Mouse (Mus musculus) neural tube, embryonic 13.5 days (tissue): ENCODE data around the gene Ptprj. TPM values are rescaled to one million over a fixed set of nuclear protein-coding genes. Genes with fewer than 3 reads are reported as not detected.

Source experiments
- ATAC-seq: fragments of 200-750 bp; cut with Nextera tagmentation; 2 replicates; pipeline ENCODE4 v1.8.0; 2017; ENCODE audit warnings: low read depth, mild to moderate bottlenecking, moderate TSS enrichment, moderate library complexity
- H3K27ac ChIP-seq: fragments of 300-500 bp; sonication (generic); replicated peaks from 2 replicates; pipeline ENCODE4 v1.5.1; 2015; ENCODE audit warnings: moderate library complexity, mild to moderate bottlenecking, inconsistent platforms
- H3K27me3 ChIP-seq: fragments of 300-500 bp; sonication (generic); 2 replicates; pipeline ENCODE4 v1.6.1; 2015; ENCODE audit warnings: mild to moderate bottlenecking, inconsistent platforms
- H3K36me3 ChIP-seq: fragments of 300-500 bp; sonication (generic); 2 replicates; pipeline ENCODE4 v1.6.1; 2015; ENCODE audit warnings: mild to moderate bottlenecking, inconsistent platforms
- H3K4me1 ChIP-seq: fragments of 300-500 bp; sonication (generic); replicated peaks from 2 replicates; pipeline ENCODE4 v1.6.1; 2015; ENCODE audit warnings: inconsistent platforms
- H3K4me2 ChIP-seq: fragments of 300-500 bp; sonication (generic); 2 replicates; pipeline ENCODE4 v1.6.1; 2015; ENCODE audit warnings: inconsistent platforms, mild to moderate bottlenecking, moderate library complexity
- H3K4me3 ChIP-seq: fragments of 300-500 bp; sonication (generic); 2 replicates; pipeline ENCODE4 v1.5.1; 2015; ENCODE audit warnings: mild to moderate bottlenecking, inconsistent platforms
- H3K9ac ChIP-seq: fragments of 300-500 bp; sonication (generic); 2 replicates; pipeline ENCODE4 v1.6.1; 2015; ENCODE audit warnings: moderate library complexity, mild to moderate bottlenecking, inconsistent platforms
- H3K9me3 ChIP-seq: fragments of 300-500 bp; sonication (generic); 2 replicates; pipeline ENCODE4 v1.6.1; 2016; ENCODE audit warnings: inconsistent platforms
- WGBS: fragments of 180-500 bp; shearing (Covaris S2); methylation state at CpG from one replicate; pipeline ENCODE4 v1.1.7; 2015; 5-methylcytosine and 5-hydroxymethylcytosine counted together
- polyA plus RNA-seq: library from polyadenylated mRNA; unstranded; fragments of >200 nt; fragmentation: Nextera tagmentation; extraction: Ambion mirVana; gene quantifications from 2 replicates; pipeline ENCODE4 v1.2.1, GENCODE M21; 2015

Ptprj gene
- 4.2 and 4.4 TPM in 2 replicates for polyA plus RNA-seq

- H3K27ac ChIP-seq = peak within 1 kb of the TSS; percentile 93
- peak within 1 kb of the TSS; percentile 88 for H3K4me2 ChIP-seq
- H3K9me3 ChIP-seq = no peaks in the 10 kb centered on the region
- peak within 1 kb of the TSS; percentile 90 for H3K4me3 ChIP-seq
- peak; percentile 88 for ATAC-seq
- peaks cover 4% of the 10 kb centered on the region; the same call in 1 of the 2 replicates for H3K27me3 ChIP-seq
- H3K9ac ChIP-seq = peak within 1 kb of the TSS; percentile 95
- H3K36me3 ChIP-seq = no peaks in the 10 kb centered on the region
- H3K4me1 ChIP-seq = peaks cover 19% of the 10 kb centered on the region
- under 1% methylated on average over 73 of the region's 100 CpGs for WGBS
Measured at GRCm38 (mm10) chr2:90580236-90581005, at the start of gene Ptprj. Gene Ptprj, minus strand, starts transcription at chr2:90580647.

DNA sequence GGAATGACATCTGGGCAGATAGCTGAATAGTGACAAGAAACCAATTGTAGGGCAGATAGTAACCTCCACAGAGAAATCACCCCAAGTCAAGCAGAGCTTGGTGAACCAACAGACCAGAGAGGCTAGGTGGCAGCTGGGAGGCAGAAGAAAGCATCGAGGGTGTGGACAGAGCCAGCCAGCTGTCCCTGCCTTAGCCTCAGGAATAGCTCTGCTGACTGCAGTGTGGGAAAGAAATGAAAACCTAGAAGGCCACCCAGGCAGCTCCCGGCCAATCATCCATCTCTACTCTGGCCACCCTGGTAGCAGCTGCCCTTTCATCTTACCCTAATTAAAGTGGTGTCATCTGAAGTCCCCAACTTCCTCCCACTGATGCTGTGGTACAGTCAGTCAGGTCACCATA lies 49.1 kb upstream of the Ptprj start:
- 33% methylated on average over 2 of the region's 2 CpGs for WGBS
- no peak overlapping the region for H3K4me2 ChIP-seq
- H3K27ac ChIP-seq = no peak overlapping the region
- H3K27me3 ChIP-seq = no peaks in the 10 kb centered on the region
- no peak overlapping the region for H3K4me3 ChIP-seq
- no peak for ATAC-seq
- no peaks in the 10 kb centered on the region for H3K9me3 ChIP-seq
- H3K36me3 ChIP-seq = no peaks in the 10 kb centered on the region
- H3K4me1 ChIP-seq = no peaks in the 10 kb centered on the region
- H3K9ac ChIP-seq = no peak overlapping the region

DNA sequence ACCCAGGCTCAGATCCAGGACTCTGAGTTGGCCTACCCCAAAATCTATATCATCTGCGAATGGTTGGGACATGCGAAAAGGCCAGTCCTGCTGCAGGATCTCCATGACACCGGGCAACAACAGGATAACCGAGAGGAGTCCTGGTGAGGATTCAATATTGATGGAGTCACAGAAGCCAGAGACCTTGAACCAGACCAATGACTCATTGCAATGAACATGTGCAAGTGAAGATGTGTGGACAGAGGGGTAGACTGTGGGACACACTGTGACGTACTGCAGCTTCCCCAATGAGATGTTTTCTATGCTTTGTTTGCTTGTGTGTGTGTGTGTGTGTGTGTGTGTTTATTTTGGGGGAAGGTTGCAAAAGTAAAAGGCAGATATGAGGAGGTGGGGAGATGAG lies 47.8 kb upstream of the Ptprj start:
- H3K36me3 ChIP-seq = no peaks in the 10 kb centered on the region
- no peak overlapping the region for H3K4me2 ChIP-seq
- H3K9ac ChIP-seq = no peak overlapping the region
- H3K27me3 ChIP-seq = no peaks in the 10 kb centered on the region
- no peaks in the 10 kb centered on the region for H3K9me3 ChIP-seq
- no peak overlapping the region for H3K27ac ChIP-seq
- H3K4me1 ChIP-seq = peaks cover 4% of the 10 kb centered on the region; the same call in 1 of the 2 replicates
- ATAC-seq = no peak
- WGBS = 91% methylated on average over 5 of the region's 5 CpGs
- no peak overlapping the region for H3K4me3 ChIP-seq

DNA sequence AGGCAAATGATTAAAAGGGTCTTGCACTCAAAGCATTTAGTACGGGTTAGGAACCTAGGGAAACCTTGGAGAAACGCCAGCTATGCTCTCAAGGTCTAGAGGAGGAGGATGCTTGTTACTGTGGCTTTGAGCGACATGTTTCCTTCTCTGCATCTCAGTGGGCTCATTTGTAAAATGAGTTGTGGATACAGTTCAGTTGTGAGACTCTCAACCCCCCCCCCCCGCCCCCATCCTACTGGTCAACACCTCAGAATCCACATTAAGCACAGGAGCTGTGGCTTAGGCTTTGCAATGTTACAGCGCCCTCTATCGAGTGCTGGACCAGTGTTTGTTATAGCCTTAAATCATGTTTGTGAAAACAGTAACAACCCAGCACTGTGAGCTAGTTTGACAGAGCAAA lies 44.5 kb upstream of the Ptprj start:
- H3K27me3 ChIP-seq = no peaks in the 10 kb centered on the region
- 0 out of 2 replicates have a peak overlapping the region, but pooled peaks have one; percentile 3 for H3K4me2 ChIP-seq
- peaks cover 4% of the 10 kb centered on the region; the same call in 1 of the 2 replicates for H3K4me1 ChIP-seq
- H3K36me3 ChIP-seq = no peaks in the 10 kb centered on the region
- no peak overlapping the region for H3K4me3 ChIP-seq
- H3K9ac ChIP-seq = no peak overlapping the region
- peak; percentile 71 for ATAC-seq
- 16% methylated on average over 6 of the region's 6 CpGs for WGBS
- H3K9me3 ChIP-seq = no peaks in the 10 kb centered on the region
- no peak overlapping the region for H3K27ac ChIP-seq

DNA sequence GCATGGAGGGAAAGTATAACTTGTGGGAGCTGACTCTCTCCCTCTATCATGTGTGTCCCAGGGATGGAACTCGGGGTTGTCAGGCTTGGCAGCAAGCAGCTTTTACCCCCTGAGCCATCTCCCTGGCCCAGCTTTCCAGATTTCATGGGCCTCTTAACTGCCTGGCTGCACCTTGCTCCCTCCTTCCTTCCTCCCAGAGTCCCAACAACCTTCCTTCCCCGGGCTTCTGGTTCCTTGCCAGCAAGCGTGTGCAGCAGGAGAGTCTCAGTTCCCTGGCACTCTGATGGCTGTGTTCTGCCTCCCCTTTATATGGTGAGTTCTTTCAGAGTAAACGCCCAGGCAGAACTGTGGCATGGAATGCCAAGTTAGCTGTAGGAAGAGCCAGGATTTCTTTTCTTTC lies 43.9 kb upstream of the Ptprj start:
- no peaks in the 10 kb centered on the region for H3K36me3 ChIP-seq
- H3K4me1 ChIP-seq = peaks cover 4% of the 10 kb centered on the region; the same call in 1 of the 2 replicates
- no peaks in the 10 kb centered on the region for H3K27me3 ChIP-seq
- no peak overlapping the region for H3K4me3 ChIP-seq
- WGBS = 43% methylated on average over 4 of the region's 4 CpGs
- H3K9ac ChIP-seq = no peak overlapping the region
- H3K4me2 ChIP-seq = no peak overlapping the region
- no peak overlapping the region for H3K27ac ChIP-seq
- H3K9me3 ChIP-seq = no peaks in the 10 kb centered on the region
- peak; percentile 80 for ATAC-seq

DNA sequence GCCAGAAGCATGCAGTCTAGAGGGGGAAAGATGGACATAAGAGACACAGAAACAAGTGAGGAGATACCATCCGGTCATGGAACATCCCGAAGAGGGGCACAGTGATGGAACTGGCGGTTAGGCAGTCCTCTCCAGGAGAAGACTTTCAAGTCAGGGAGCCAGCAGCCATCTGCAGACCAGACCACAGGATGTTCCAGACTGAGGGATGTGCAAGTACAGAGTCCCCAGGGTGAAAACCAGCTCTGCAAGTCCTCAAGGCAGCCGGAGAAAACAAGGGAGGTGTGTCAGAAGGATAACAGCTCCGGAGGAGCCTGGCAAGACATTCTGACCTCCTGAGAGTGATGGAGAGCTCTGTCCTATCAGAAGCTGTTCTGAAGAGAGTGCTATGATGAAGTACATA lies 40.4 kb upstream of the Ptprj start:
- no peak overlapping the region for H3K27ac ChIP-seq
- ATAC-seq = no peak
- 83% methylated on average over 5 of the region's 5 CpGs for WGBS
- no peaks in the 10 kb centered on the region for H3K9me3 ChIP-seq
- H3K4me1 ChIP-seq = peaks cover 4% of the 10 kb centered on the region; the same call in 1 of the 2 replicates
- H3K4me2 ChIP-seq = no peak overlapping the region
- no peak overlapping the region for H3K4me3 ChIP-seq
- no peaks in the 10 kb centered on the region for H3K27me3 ChIP-seq
- H3K36me3 ChIP-seq = no peaks in the 10 kb centered on the region
- no peak overlapping the region for H3K9ac ChIP-seq

GRCm38 (mm10) chr2:90619648-90620047 lies 39.2 kb upstream of the Ptprj start:
- WGBS = 56% methylated on average over 2 of the region's 2 CpGs
- no peak overlapping the region for H3K4me2 ChIP-seq
- no peaks in the 10 kb centered on the region for H3K36me3 ChIP-seq
- H3K4me3 ChIP-seq = no peak overlapping the region
- no peak for ATAC-seq
- H3K27me3 ChIP-seq = no peaks in the 10 kb centered on the region
- peaks cover 4% of the 10 kb centered on the region; the same call in 1 of the 2 replicates for H3K4me1 ChIP-seq
- H3K9me3 ChIP-seq = no peaks in the 10 kb centered on the region
- H3K9ac ChIP-seq = no peak overlapping the region
- no peak overlapping the region for H3K27ac ChIP-seq

- H3K36me3 ChIP-seq = no peaks in the 10 kb centered on the region
- no peak overlapping the region for H3K4me3 ChIP-seq
- no peak overlapping the region for H3K4me2 ChIP-seq
- H3K9me3 ChIP-seq = no peaks in the 10 kb centered on the region
- 84% methylated on average over 14 of the region's 14 CpGs for WGBS
- H3K9ac ChIP-seq = no peak overlapping the region
- ATAC-seq = no peak
- H3K27me3 ChIP-seq = no peaks in the 10 kb centered on the region
- H3K27ac ChIP-seq = no peak overlapping the region
- H3K4me1 ChIP-seq = no peaks in the 10 kb centered on the region
Measured at GRCm38 (mm10) chr2:90614651-90615171, 34.3 kb upstream of the Ptprj start.

GRCm38 (mm10) chr2:90613591-90613990 lies 33.1 kb upstream of the Ptprj start:
- Histone ChIP-seq H3K27ac (no peak overlapping the region), H3K27me3 (no peaks in the 10 kb centered on the region), H3K9ac (no peak overlapping the region), H3K4me1 (no peaks in the 10 kb centered on the region), H3K4me2 (no peak overlapping the region), H3K4me3 (no peak overlapping the region), H3K9me3 (no peaks in the 10 kb centered on the region), H3K36me3 (no peaks in the 10 kb centered on the region)
- no peak for ATAC-seq
- 74% methylated on average over 3 of the region's 3 CpGs for WGBS

- Histone ChIP-seq H3K4me3 (no peak overlapping the region), H3K4me2 (no peak overlapping the region), H3K9ac (no peak overlapping the region), H3K36me3 (no peaks in the 10 kb centered on the region), H3K27me3 (no peaks in the 10 kb centered on the region), H3K9me3 (no peaks in the 10 kb centered on the region), H3K4me1 (no peaks in the 10 kb centered on the region), H3K27ac (no peak overlapping the region)
- 82% methylated on average over 2 of the region's 2 CpGs for WGBS
- ATAC-seq = no peak
Measured at GRCm38 (mm10) chr2:90613006-90613405, 32.6 kb upstream of the Ptprj start.

- H3K4me3 ChIP-seq = no peak overlapping the region
- WGBS = 91% methylated on average over 10 of the region's 10 CpGs
- H3K4me2 ChIP-seq = no peak overlapping the region
- no peaks in the 10 kb centered on the region for H3K4me1 ChIP-seq
- H3K27me3 ChIP-seq = no peaks in the 10 kb centered on the region
- no peak for ATAC-seq
- H3K9me3 ChIP-seq = no peaks in the 10 kb centered on the region
- H3K36me3 ChIP-seq = no peaks in the 10 kb centered on the region
- H3K9ac ChIP-seq = no peak overlapping the region
- H3K27ac ChIP-seq = no peak overlapping the region
Measured at GRCm38 (mm10) chr2:90611959-90612571, 31.6 kb upstream of the Ptprj start.

DNA sequence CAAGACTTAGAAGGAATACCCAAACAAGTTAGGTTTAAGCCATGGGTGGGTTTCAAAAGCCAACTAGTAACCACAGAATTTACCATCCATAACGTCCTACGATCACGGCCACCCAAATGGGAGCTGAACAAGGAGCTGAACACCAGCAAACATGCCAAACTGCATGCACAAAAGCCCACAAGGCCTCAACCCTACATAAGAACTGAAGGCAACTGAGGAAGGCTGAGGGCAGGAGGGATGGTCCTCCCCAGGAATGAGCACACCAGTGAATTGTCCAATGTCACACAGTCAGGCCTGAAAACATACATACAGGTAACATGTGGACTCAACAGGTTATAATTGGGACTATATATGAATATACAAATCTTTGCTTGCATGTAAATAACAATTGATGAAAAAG lies 20.6 kb upstream of the Ptprj start:
- 96% methylated on average over 3 of the region's 3 CpGs for WGBS
- H3K9me3 ChIP-seq = no peaks in the 10 kb centered on the region
- H3K36me3 ChIP-seq = no peaks in the 10 kb centered on the region
- H3K27me3 ChIP-seq = no peaks in the 10 kb centered on the region
- no peaks in the 10 kb centered on the region for H3K4me1 ChIP-seq
- no peak for ATAC-seq
- H3K4me2 ChIP-seq = no peak overlapping the region
- no peak overlapping the region for H3K9ac ChIP-seq
- no peak overlapping the region for H3K27ac ChIP-seq
- H3K4me3 ChIP-seq = no peak overlapping the region
